Comparison of ENCODE assay signal across 15 mouse cellular contexts in genomic region chr2:160992465-160992864, GRCm38 (mm10).
"Had no signal": no experiment of that assay in that cellular context is flagged by ENCODE, and none has a peak within 500 bp of the region (broad histone marks: within the 10 kb centered on the region; RNA-seq: fewer than 3 reads in every experiment).

No protein-coding gene starts in this region.

- H3K4me2 ChIP-seq: limb, embryonic 13.5 days; lung, embryonic 14.5 days; midbrain, embryonic 13.5 days had no signal

- DNase-seq: kidney, adult 18-20 months; kidney, adult 9 months; kidney, postnatal 14 days; kidney, postnatal 4 days; liver, postnatal 0 days; lung, embryonic 14.5 days; thymus, adult 18-20 months; thymus, postnatal 36 days had no signal

- ATAC-seq: liver, postnatal 0 days; lung, postnatal 0 days; midbrain, embryonic 13.5 days had no signal

- H3K4me3 ChIP-seq: limb, embryonic 10.5 days; limb, embryonic 13.5 days; midbrain, embryonic 10.5 days; midbrain, embryonic 13.5 days had no signal

- H3K27me3 ChIP-seq: limb, embryonic 13.5 days; midbrain, embryonic 13.5 days had no signal

- H3K9ac ChIP-seq: limb, embryonic 13.5 days; liver, embryonic 14.5 days; liver, postnatal 0 days; lung, embryonic 14.5 days; midbrain, embryonic 13.5 days had no signal

- H3K27ac ChIP-seq: limb, embryonic 10.5 days; limb, embryonic 13.5 days; liver, embryonic 14.5 days; macrophage; midbrain, embryonic 10.5 days; midbrain, embryonic 13.5 days had no signal

- H3K4me1 ChIP-seq: limb, embryonic 13.5 days; midbrain, embryonic 10.5 days; midbrain, embryonic 13.5 days had no signal

- H3K9me3 ChIP-seq: limb, embryonic 10.5 days; limb, embryonic 13.5 days; midbrain, embryonic 10.5 days; midbrain, embryonic 13.5 days had no signal
